In the genomic region with DNA sequence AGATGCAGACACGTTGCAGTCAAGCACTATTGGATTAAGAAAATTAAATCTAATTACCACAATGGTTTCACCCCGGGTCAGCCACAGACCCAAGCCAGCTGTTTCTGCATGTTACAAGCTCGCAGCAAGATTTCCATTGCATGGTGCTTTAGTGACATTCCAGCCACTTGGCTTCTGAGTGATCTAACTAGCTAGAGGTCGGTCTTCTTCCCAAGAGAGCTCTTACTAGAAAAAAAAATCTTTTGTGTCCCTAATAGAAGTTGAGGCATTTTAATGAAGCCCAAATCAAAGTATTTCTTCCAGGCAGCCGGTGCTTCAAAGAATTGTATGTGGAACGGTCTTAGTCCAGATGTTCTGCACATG, we compare ENCODE assay signal across 10 mouse cellular contexts. TPM values are rescaled to one million over a fixed set of nuclear protein-coding genes. Genes with fewer than 3 reads are reported as not detected.
DNase-seq lines count a peak whose midpoint lies in the region; ATAC-seq and TF ChIP-seq lines count a peak whose summit lies in the region.
"Had no signal": no experiment of that assay in that cellular context is flagged by ENCODE, and none has a peak within 500 bp of the region (broad histone marks: within the 10 kb centered on the region; RNA-seq: fewer than 3 reads in every experiment).

No protein-coding gene starts in this region.

- H3K4me1 ChIP-seq in lung, embryonic 15.5 days, result peaks cover 13% of the 10 kb centered on the region; the same call in 1 of the 2 replicates
- 0 out of 2 replicates have a peak, but pooled peaks cover 6% of the 10 kb centered on the region for H3K4me1 ChIP-seq in hindbrain, embryonic 14.5 days (replicated peaks; ENCODE audit: control insufficient read depth, insufficient read depth, low read length)
- H3K4me1 ChIP-seq in midbrain, embryonic 10.5 days, result peaks cover 40% of the 10 kb centered on the region
- no peaks in the 10 kb centered on the region; the same call in none of the 2 replicates for H3K4me1 ChIP-seq in liver, postnatal 0 days (ENCODE audit: insufficient read depth)
- H3K4me1 ChIP-seq: liver, embryonic 13.5 days had no signal

- no peaks in the 10 kb centered on the region for H3K36me3 ChIP-seq in lung, embryonic 15.5 days
- no peaks in the 10 kb centered on the region for H3K36me3 ChIP-seq in hindbrain, embryonic 14.5 days (replicated peaks; ENCODE audit: control insufficient read depth, insufficient read depth)
- H3K36me3 ChIP-seq in midbrain, embryonic 10.5 days, result no peaks in the 10 kb centered on the region
- no peaks in the 10 kb centered on the region for H3K36me3 ChIP-seq in liver, postnatal 0 days (replicated peaks; ENCODE audit: insufficient read depth, low read length)
- H3K36me3 ChIP-seq: liver, embryonic 13.5 days had no signal

- H3K27me3 ChIP-seq in lung, embryonic 15.5 days, result peaks cover 32% of the 10 kb centered on the region
- H3K27me3 ChIP-seq in hindbrain, embryonic 14.5 days (ENCODE audit: control insufficient read depth, insufficient read depth, low read length), result no peaks in the 10 kb centered on the region
- peaks cover 46% of the 10 kb centered on the region for H3K27me3 ChIP-seq in midbrain, embryonic 10.5 days (ENCODE audit: low read depth, poor library complexity, severe bottlenecking)
- H3K27me3 ChIP-seq in liver, postnatal 0 days (ENCODE audit: insufficient read depth, low read length), result peaks cover 40% of the 10 kb centered on the region

- 20% methylated on average over 6 of the region's 6 CpGs for WGBS in lung, embryonic 15.5 days
- WGBS in hindbrain, embryonic 14.5 days, result 13% methylated on average over 6 of the region's 6 CpGs
- 12% methylated on average over 6 of the region's 6 CpGs for WGBS in midbrain, embryonic 10.5 days
- 24% methylated on average over 6 of the region's 6 CpGs for WGBS in liver, postnatal 0 days (ENCODE audit: insufficient replicate concordance)

- TF ChIP-seq EP300 in liver, postnatal 0 days (IDR thresholded peaks at IDR 0.05; ENCODE audit: low read depth), result no peak

- DNase-seq in lung, postnatal 10 days, result no peak
- DNase-seq in hindbrain, embryonic 14.5 days (ENCODE audit: low spot score), result no peak
- peak; percentile 23 for DNase-seq in midbrain, embryonic 10.5 days (ENCODE audit: low spot score)
- no peak for DNase-seq in T-cell, adult 2 months (ENCODE audit: low spot score)
- no peak for DNase-seq in thymus, postnatal 4 days
- DNase-seq in liver, postnatal 0 days, result no peak
- DNase-seq: gastrocnemius, postnatal 25 days; liver, embryonic 13.5 days; thymus, postnatal 14 days had no signal

- H3K4me2 ChIP-seq in lung, embryonic 15.5 days, result peak overlapping the region; percentile 86
- peak overlapping the region; percentile 86 for H3K4me2 ChIP-seq in hindbrain, embryonic 14.5 days (replicated peaks)
- H3K4me2 ChIP-seq in liver, postnatal 0 days (ENCODE audit: low read depth, low read length), result no peak overlapping the region

- no peak overlapping the region for H3K4me3 ChIP-seq in lung, embryonic 15.5 days
- peak overlapping the region; percentile 58; the same call in 1 of the 2 replicates for H3K4me3 ChIP-seq in hindbrain, embryonic 14.5 days (replicated peaks; ENCODE audit: low read length)
- H3K4me3 ChIP-seq in midbrain, embryonic 10.5 days, result peak overlapping the region; percentile 82
- H3K4me3 ChIP-seq in liver, postnatal 0 days (ENCODE audit: low read depth, low read length), result no peak overlapping the region
- H3K4me3 ChIP-seq: liver, embryonic 13.5 days had no signal

- no peaks in the 10 kb centered on the region for H3K9me3 ChIP-seq in lung, embryonic 15.5 days
- no peaks in the 10 kb centered on the region for H3K9me3 ChIP-seq in hindbrain, embryonic 14.5 days (ENCODE audit: control insufficient read depth, low read length)
- no peaks in the 10 kb centered on the region for H3K9me3 ChIP-seq in midbrain, embryonic 10.5 days (replicated peaks)
- H3K9me3 ChIP-seq in liver, postnatal 0 days (ENCODE audit: low read length), result no peaks in the 10 kb centered on the region
- H3K9me3 ChIP-seq: liver, embryonic 13.5 days had no signal

- ATAC-seq in lung, embryonic 15.5 days (ENCODE audit: borderline replicate concordance, extremely low read depth, low FRiP score, low TSS enrichment), result no peak
- no peak for ATAC-seq in hindbrain, embryonic 14.5 days (ENCODE audit: low FRiP score)
- ATAC-seq in liver, postnatal 0 days, result no peak

- no peak overlapping the region for H3K9ac ChIP-seq in lung, embryonic 15.5 days
- no peak overlapping the region for H3K9ac ChIP-seq in hindbrain, embryonic 14.5 days
- H3K9ac ChIP-seq in liver, postnatal 0 days (replicated peaks), result no peak overlapping the region
- H3K9ac ChIP-seq: liver, embryonic 13.5 days had no signal

- H3K27ac ChIP-seq in lung, embryonic 15.5 days, result no peak overlapping the region
- no peak overlapping the region for H3K27ac ChIP-seq in hindbrain, embryonic 14.5 days
- H3K27ac ChIP-seq in midbrain, embryonic 10.5 days (replicated peaks), result no peak overlapping the region; the same call in 1 of the 2 replicates
- no peak overlapping the region for H3K27ac ChIP-seq in liver, postnatal 0 days (ENCODE audit: low read depth)
- H3K27ac ChIP-seq: liver, embryonic 13.5 days had no signal

- TF ChIP-seq CTCF in liver, postnatal 0 days (IDR thresholded peaks at IDR 0.05; ENCODE audit: low read depth), result no peak

RNA-seq across cellular contexts. Expression of gene Cdh6, which starts 1.1 kb away (rescaled TPM):
- polyA plus RNA-seq in lung, embryonic 15.5 days (2015; fragmentation: Nextera tagmentation; extraction: Ambion mirVana), result 2.3 and 2.9 TPM in 2 replicates
- 18.2 and 18.4 TPM in 2 replicates for polyA plus RNA-seq in hindbrain, embryonic 14.5 days (2014; fragmentation: Nextera tagmentation; extraction: Ambion mirVana)
- 11.8 and 15.1 TPM in 2 replicates for polyA plus RNA-seq in midbrain, embryonic 10.5 days (2016; fragmentation: Nextera tagmentation; extraction: Ambion mirVana)
- polyA plus RNA-seq in liver, postnatal 0 days (2015; fragmentation: Nextera tagmentation; extraction: Ambion mirVana), result 0.20 and 0.24 TPM in 2 replicates

Comparison
In these comparisons a context has a peak if more than half of its experiments do, and no peak if none do; other contexts are left out.
1. H3K4me3 ChIP-seq: peak in hindbrain, embryonic 14.5 days (single experiment) and midbrain, embryonic 10.5 days (single experiment); none in lung, embryonic 15.5 days (single experiment) and liver, postnatal 0 days (single experiment).